Mouse (Mus musculus): Measurements from ENCODE around the gene Fgf2.

DNA sequence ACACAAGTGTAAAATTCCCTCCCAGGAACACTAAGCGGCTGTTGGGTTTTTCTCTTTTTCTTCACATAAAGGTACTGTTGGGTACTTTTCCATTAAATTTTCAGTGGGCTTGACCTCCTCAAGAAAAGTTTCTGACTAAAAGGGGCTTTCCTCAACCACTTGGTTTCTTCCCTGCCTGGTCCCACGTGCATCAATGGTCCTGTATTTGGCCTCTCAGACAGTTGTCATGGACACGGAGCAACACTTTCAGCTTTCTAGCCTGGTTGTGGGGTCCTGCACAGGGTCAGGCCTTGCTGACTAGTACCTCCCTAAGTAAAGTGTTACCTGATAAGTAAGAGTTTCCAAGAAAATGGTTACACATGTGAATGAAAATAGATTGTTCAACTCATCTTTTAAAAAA, 48.7 kb upstream of the Fgf2 start:
- no peak for TF ChIP-seq CTCF (IDR thresholded peaks at IDR 0.05; ENCODE audit: extremely low read depth, insufficient read length, insufficient replicate concordance, low read depth, low read length)
- no peak for TF ChIP-seq POLR2A (IDR thresholded peaks at IDR 0.05; ENCODE audit: low read depth, low read length)

Measured in small intestine, adult 2 months (tissue).